ENCODE assay signal across 8 mouse cellular contexts in genomic region chr6:134829786-134830700, GRCm38 (mm10). TPM values are rescaled to one million over a fixed set of nuclear protein-coding genes. Genes with fewer than 3 reads are reported as not detected.
DNase-seq lines count a peak whose midpoint lies in the region; ATAC-seq and TF ChIP-seq lines count a peak whose summit lies in the region.

Gene Crebl2, plus strand, starts transcription at chr6:134830154.

- peak; percentile 94 for DNase-seq in G1E (ENCODE audit: low spot score)
- peak; percentile 98 to 100 for DNase-seq in cerebellum, adult 18-20 months
- DNase-seq in heart, postnatal 36 days: peak; percentile 100
- peak; percentile 99 to 100 for DNase-seq in layer of hippocampus, adult 2 months (ENCODE audit: low spot score in 2 of 2)
- peak; percentile 100 for DNase-seq in lung, embryonic 14.5 days
- peak; percentile 97 for DNase-seq in thymus, adult 2 months

- under 1% methylated on average over 51 of the region's 58 CpGs for WGBS in forebrain, embryonic 16.5 days
- under 1% methylated on average over 58 of the region's 58 CpGs for WGBS in lung, embryonic 14.5 days
- WGBS in olfactory bulb, adult 2 months: under 1% methylated on average over 56 of the region's 58 CpGs
- 1% methylated on average over 57 of the region's 58 CpGs for WGBS in thymus, adult 2 months

- no peaks in the 10 kb centered on the region for H3K9me3 ChIP-seq in G1E (replicated peaks)
- no peaks in the 10 kb centered on the region for H3K9me3 ChIP-seq in forebrain, embryonic 16.5 days (ENCODE audit: control insufficient read depth, low read length)
- no peaks in the 10 kb centered on the region for H3K9me3 ChIP-seq in lung, embryonic 14.5 days (ENCODE audit: low read depth, low read length)

- peak; percentile 93 for ATAC-seq in G1E (ENCODE audit: extremely low read depth, insufficient number of reproducible peaks, low FRiP score, poor library complexity, severe bottlenecking)
- ATAC-seq in forebrain, embryonic 16.5 days: peak; percentile 99
- ATAC-seq in lung, embryonic 14.5 days (ENCODE audit: insufficient read depth): peak; percentile 97

- TF ChIP-seq POLR2A in olfactory bulb, adult 2 months (IDR thresholded peaks at IDR 0.05; ENCODE audit: insufficient read depth, low read depth, low read length): peak; percentile 35; the same call in 1 of the 2 replicates
- peak; percentile 82; the same call in 1 of the 2 replicates for TF ChIP-seq POLR2A in thymus, adult 2 months (IDR thresholded peaks at IDR 0.05; ENCODE audit: control insufficient read depth, extremely low read depth, insufficient read depth, low read length, poor library complexity)

- H3K27ac ChIP-seq in forebrain, embryonic 16.5 days (ENCODE audit: low read length): peak within 1 kb of the TSS; percentile 84
- peak within 1 kb of the TSS; percentile 97 for H3K27ac ChIP-seq in layer of hippocampus, adult 2 months
- H3K27ac ChIP-seq in lung, embryonic 14.5 days (ENCODE audit: low read depth): peak within 1 kb of the TSS; percentile 93
- peak within 1 kb of the TSS; percentile 90 for H3K27ac ChIP-seq in olfactory bulb, adult 2 months (ENCODE audit: insufficient read depth, low read depth, low read length)
- peak within 1 kb of the TSS; percentile 60; the same call in 1 of the 2 replicates for H3K27ac ChIP-seq in thymus, adult 2 months (ENCODE audit: control insufficient read depth, insufficient read depth, low read length)

- peaks cover 4% of the 10 kb centered on the region for H3K36me3 ChIP-seq in G1E (replicated peaks)
- no peaks in the 10 kb centered on the region for H3K36me3 ChIP-seq in forebrain, embryonic 16.5 days (ENCODE audit: control insufficient read depth, insufficient read depth)
- no peaks in the 10 kb centered on the region for H3K36me3 ChIP-seq in lung, embryonic 14.5 days (ENCODE audit: insufficient read depth)
- H3K36me3 ChIP-seq in thymus, adult 2 months (ENCODE audit: control insufficient read depth, insufficient read depth, low read length): no peaks in the 10 kb centered on the region

- H3K4me2 ChIP-seq in forebrain, embryonic 16.5 days (ENCODE audit: low read length): peak within 1 kb of the TSS; percentile 82
- peak within 1 kb of the TSS; percentile 88 for H3K4me2 ChIP-seq in lung, embryonic 14.5 days

- peaks cover 13% of the 10 kb centered on the region for H3K27me3 ChIP-seq in G1E (ENCODE audit: insufficient read depth, low read length)
- H3K27me3 ChIP-seq in forebrain, embryonic 16.5 days (replicated peaks; ENCODE audit: control insufficient read depth, insufficient read depth, low read length): no peaks in the 10 kb centered on the region
- no peaks in the 10 kb centered on the region for H3K27me3 ChIP-seq in lung, embryonic 14.5 days (ENCODE audit: insufficient read depth, low read length)
- no peaks in the 10 kb centered on the region for H3K27me3 ChIP-seq in thymus, adult 2 months (ENCODE audit: control insufficient read depth, insufficient read depth, low read length)

- H3K4me3 ChIP-seq in G1E (ENCODE audit: low read depth, low read length): peak within 1 kb of the TSS; percentile 85
- peak within 1 kb of the TSS; percentile 87 for H3K4me3 ChIP-seq in forebrain, embryonic 16.5 days (replicated peaks; ENCODE audit: low read length)
- peak within 1 kb of the TSS; percentile 99 for H3K4me3 ChIP-seq in layer of hippocampus, adult 2 months
- peak within 1 kb of the TSS; percentile 67 for H3K4me3 ChIP-seq in lung, embryonic 14.5 days (ENCODE audit: low read depth, low read length)
- peak within 1 kb of the TSS; percentile 93 for H3K4me3 ChIP-seq in olfactory bulb, adult 2 months (ENCODE audit: insufficient read depth, low read depth, low read length)
- H3K4me3 ChIP-seq in thymus, adult 2 months (ENCODE audit: control insufficient read depth, insufficient read depth, low read length): peak within 1 kb of the TSS; percentile 62

- H3K4me1 ChIP-seq in G1E (ENCODE audit: insufficient read depth, low read depth, low read length): peaks cover 38% of the 10 kb centered on the region
- H3K4me1 ChIP-seq in forebrain, embryonic 16.5 days (replicated peaks; ENCODE audit: control insufficient read depth, insufficient read depth, low read length): peaks cover 9% of the 10 kb centered on the region
- no peaks in the 10 kb centered on the region for H3K4me1 ChIP-seq in lung, embryonic 14.5 days (ENCODE audit: insufficient read depth)
- H3K4me1 ChIP-seq in olfactory bulb, adult 2 months (ENCODE audit: control insufficient read depth, insufficient read depth, low read length): peaks cover 5% of the 10 kb centered on the region
- peaks cover 3% of the 10 kb centered on the region for H3K4me1 ChIP-seq in thymus, adult 2 months (replicated peaks; ENCODE audit: control insufficient read depth, insufficient read depth, low read length)

- TF ChIP-seq CTCF in G1E (IDR thresholded peaks at IDR 0.05; ENCODE audit: low read depth, low read length): no peak
- peak; percentile 64 for TF ChIP-seq CTCF in layer of hippocampus, adult 2 months (conservative IDR thresholded peaks at IDR 0.05)
- peak; percentile 44 for TF ChIP-seq CTCF in lung, embryonic 14.5 days (IDR thresholded peaks at IDR 0.05; ENCODE audit: low read depth)
- TF ChIP-seq CTCF in olfactory bulb, adult 2 months (IDR thresholded peaks at IDR 0.05; ENCODE audit: insufficient read depth, low read depth, low read length): peak; percentile 16; the same call in 1 of the 2 replicates
- TF ChIP-seq CTCF in thymus, adult 2 months (IDR thresholded peaks at IDR 0.05; ENCODE audit: borderline replicate concordance, control insufficient read depth, extremely low read depth, insufficient read depth, low read length, poor library complexity): 0 out of 2 replicates have a peak, but pooled peaks have one; percentile 23

- intact Hi-C loops in heart, postnatal 36 days (cut with DNase I): loop anchor here (2.0 kb wide), 1 partner anchor 35 kb away; no protein-coding TSS in a partner anchor

- peak within 1 kb of the TSS; percentile 81 for H3K9ac ChIP-seq in forebrain, embryonic 16.5 days (replicated peaks; ENCODE audit: low read depth, low read length)
- peak within 1 kb of the TSS; percentile 71 for H3K9ac ChIP-seq in lung, embryonic 14.5 days

RNA-seq across cellular contexts. Expression of gene Crebl2, which starts in this region (rescaled TPM):
- total RNA-seq in G1E (2014; fragmentation: Nextera tagmentation) (8.4 and 11.4 TPM in 2 replicates), G1E (2017) (10.7 and 12.3 TPM in 2 replicates)
- 2.0 and 2.4 TPM in 2 replicates for polyA plus RNA-seq in G1E (2012)
- polyA plus RNA-seq in forebrain, embryonic 16.5 days (2015; fragmentation: Nextera tagmentation; extraction: Ambion mirVana): 3.8 and 4.3 TPM in 2 replicates
- 10 to 100 TPM; 13.0 to 14.1 TPM for total RNA-seq in heart, postnatal 36 days (2021)
- 10 to 100 TPM; 39.6 to 40.9 TPM for total RNA-seq in layer of hippocampus, adult 2 months (2021)
- polyA plus RNA-seq in lung, embryonic 14.5 days (2014; fragmentation: Nextera tagmentation; extraction: Ambion mirVana): 1.3 and 1.4 TPM in 2 replicates
- not detected in 2 replicates for polyA plus RNA-seq in olfactory bulb, adult 2 months (2012; ENCODE audit: insufficient read depth, insufficient read length, low replicate concordance, missing spikeins)
- polyA plus RNA-seq in thymus, adult 2 months (2012; rRNA removed): 10.7 and 13.3 TPM in 2 replicates

Comparison
In these comparisons a context has a peak if more than half of its experiments do, and no peak if none do; other contexts are left out.
1. Peak in every context shown above with its lines: DNase-seq, ATAC-seq, H3K4me3 ChIP-seq and H3K27ac ChIP-seq.